Mouse (Mus musculus) ES-Bruce4 (cell line): ENCODE measurements around the gene Tfap2d. TPM values are rescaled to one million over a fixed set of nuclear protein-coding genes. Genes with fewer than 3 reads are reported as not detected.

Experiments used
- H3K27ac ChIP-seq: 2 replicates; pipeline ENCODE4 v1.5.1; 2012; ENCODE audit warnings: low read length, inconsistent platforms; ENCODE audit not compliant: insufficient read depth
- H3K27me3 ChIP-seq: 2 replicates; pipeline ENCODE4 v1.6.1; 2012; ENCODE audit warnings: mild to moderate bottlenecking, low read length, inconsistent platforms; ENCODE audit not compliant: control insufficient read depth, poor library complexity, insufficient read depth, severe bottlenecking
- H3K36me3 ChIP-seq: 2 replicates; pipeline ENCODE4 v1.6.1; 2012; ENCODE audit warnings: inconsistent platforms, mild to moderate bottlenecking, low read length, moderate library complexity; ENCODE audit not compliant: control insufficient read depth, poor library complexity, insufficient read depth, severe bottlenecking
- H3K4me1 ChIP-seq: one replicate; pipeline ENCODE4 v1.8.1; 2011; ENCODE audit warnings: low read length; ENCODE audit not compliant: control insufficient read depth, insufficient read depth
- H3K4me3 ChIP-seq: 2 replicates; pipeline ENCODE4 v1.5.1; 2011; ENCODE audit warnings: low read depth, mild to moderate bottlenecking, low read length
- H3K9ac ChIP-seq: 2 replicates; pipeline ENCODE4 v1.6.1; 2012; ENCODE audit warnings: low read depth, mild to moderate bottlenecking, inconsistent platforms; ENCODE audit not compliant: poor library complexity, severe bottlenecking
- H3K9me3 ChIP-seq: replicated peaks from 2 replicates; pipeline ENCODE4 v1.6.1; 2012; ENCODE audit warnings: mild to moderate bottlenecking, low read length, inconsistent platforms; ENCODE audit not compliant: control insufficient read depth, poor library complexity, insufficient read depth, severe bottlenecking
- CTCF ChIP-seq: IDR thresholded peaks from one replicate; pipeline ENCODE4 v1.8.1; 2011; ENCODE audit warnings: low read depth, low read length
- EP300 ChIP-seq: IDR thresholded peaks from 2 replicates; pipeline ENCODE4 v1.6.1; 2011; ENCODE audit warnings: low read depth, low read length; ENCODE audit not compliant: insufficient read depth
- POLR2A ChIP-seq: IDR thresholded peaks from one replicate; pipeline ENCODE4 v1.8.1; 2011; ENCODE audit warnings: low read length; ENCODE audit not compliant: insufficient read depth
- polyA plus RNA-seq: library from polyadenylated mRNA; stranded (reverse); fragments of >200 nt; gene quantifications from 2 replicates; pipeline ENCODE4 v1.2.4, GENCODE M21; 2011; ENCODE audit warnings: low read depth; ENCODE audit not compliant: missing spikeins, insufficient read depth, insufficient read length

The Tfap2d gene
- polyA plus RNA-seq, 1 experiment: not detected

DNA sequence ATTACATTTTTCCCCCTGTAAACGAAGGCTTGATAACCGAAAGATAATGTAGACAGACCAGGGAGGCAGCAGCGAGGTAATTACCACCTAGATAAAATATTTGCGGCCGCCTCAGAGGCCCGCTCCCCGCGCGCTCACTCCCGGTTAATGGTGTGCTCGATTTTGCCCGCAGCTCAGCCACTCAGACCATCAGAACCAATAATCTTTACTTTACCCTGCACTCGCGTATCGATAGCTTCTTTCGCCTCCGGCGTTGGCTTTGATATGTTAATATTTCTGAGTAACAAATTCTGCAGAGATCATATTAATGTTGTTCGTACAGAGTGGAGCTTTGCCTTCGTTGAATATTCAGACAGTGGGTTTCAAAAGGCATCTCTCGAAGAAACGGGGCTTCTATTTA is 8.2 kb downstream of the Tfap2d start:
- Histone ChIP-seq H3K4me1 (no peaks in the 10 kb centered on the region), H3K9me3 (no peaks in the 10 kb centered on the region), H3K27me3 (peaks cover 23% of the 10 kb centered on the region), H3K9ac (no peak overlapping the region), H3K27ac (no peak overlapping the region), H3K4me3 (no peak overlapping the region), H3K36me3 (no peaks in the 10 kb centered on the region)
- TF ChIP-seq POLR2A (no peak), EP300 (no peak), CTCF (no peak)

DNA sequence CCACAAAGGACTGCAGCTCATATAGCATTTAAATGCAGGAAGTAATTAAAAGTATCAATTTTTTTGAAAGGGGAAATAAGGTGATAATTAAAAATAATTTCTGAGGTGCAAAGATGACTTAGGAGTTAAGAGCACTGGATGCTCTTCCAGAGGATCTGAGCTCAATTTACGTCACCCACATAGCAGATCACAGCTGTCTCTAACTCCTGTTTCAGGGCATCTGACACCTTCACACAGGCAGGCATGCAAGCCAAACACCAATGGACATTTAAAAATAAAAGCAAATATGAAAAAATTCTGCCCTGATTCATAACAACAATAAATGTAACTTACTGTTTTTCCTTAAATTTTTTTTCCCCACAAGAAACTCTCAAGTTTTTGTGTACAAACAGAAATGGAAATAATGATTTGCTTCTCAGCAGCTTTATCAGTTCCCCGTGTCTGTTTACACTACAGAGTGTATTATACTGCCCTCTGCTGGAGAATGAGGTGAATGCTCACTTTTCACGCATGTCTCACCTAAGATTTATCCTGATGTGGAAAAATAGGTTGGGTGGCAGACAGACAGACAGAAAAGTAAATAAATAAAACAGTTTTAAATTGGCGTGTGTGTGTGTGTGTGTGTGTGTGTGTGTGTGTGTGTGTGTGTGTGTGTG is 76.0 kb downstream of the Tfap2d start:
- Histone ChIP-seq H3K9me3 (no peaks in the 10 kb centered on the region), H3K36me3 (no peaks in the 10 kb centered on the region), H3K27me3 (no peaks in the 10 kb centered on the region), H3K4me1 (no peaks in the 10 kb centered on the region), H3K9ac (no peak overlapping the region), H3K27ac (no peak overlapping the region), H3K4me3 (no peak overlapping the region)
- TF ChIP-seq CTCF: no peak

DNA sequence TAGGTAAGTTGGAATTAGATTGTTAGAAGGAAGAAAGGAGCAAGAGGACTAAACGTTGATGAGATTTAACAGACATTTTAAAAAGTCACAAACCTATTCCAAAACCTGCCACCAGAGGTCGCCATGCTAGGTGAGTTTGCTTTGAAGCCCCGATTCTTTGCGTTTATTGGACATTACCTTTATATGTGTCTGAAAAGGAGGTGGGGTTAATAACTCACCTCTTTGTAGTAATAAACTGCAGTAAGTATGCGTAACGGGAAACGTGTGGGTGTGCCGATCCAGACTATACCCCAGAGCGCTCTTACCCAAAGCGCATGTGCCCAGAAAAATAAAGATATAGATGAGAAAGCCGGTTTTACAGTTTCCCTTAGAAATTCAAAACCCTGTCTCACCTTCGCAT is 102.8 kb downstream of the Tfap2d start:
- peaks cover 13% of the 10 kb centered on the region for H3K27me3 ChIP-seq
- TF ChIP-seq CTCF (no peak), EP300 (no peak), POLR2A (no peak)

DNA sequence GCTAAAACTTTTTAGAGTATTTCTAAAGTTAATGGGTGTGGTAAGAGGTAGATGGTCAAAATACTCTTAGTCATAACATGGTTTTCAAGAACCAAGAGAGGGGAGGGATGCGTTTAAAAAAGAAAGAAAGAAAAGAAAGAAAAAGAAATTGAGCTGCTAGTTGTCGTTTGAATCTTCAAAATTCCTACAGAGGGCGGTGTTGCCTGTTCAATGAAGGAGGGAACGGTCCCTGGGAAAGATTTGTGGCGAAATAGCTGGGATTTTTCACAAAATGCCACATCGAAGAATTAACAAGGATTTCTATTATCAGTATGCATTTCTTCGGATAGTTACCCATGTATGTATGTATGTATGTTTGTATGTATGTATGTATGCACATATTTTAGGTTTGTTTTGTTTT is 103.4 kb downstream of the Tfap2d start:
- peaks cover 13% of the 10 kb centered on the region for H3K27me3 ChIP-seq
- H3K9me3 ChIP-seq: no peaks in the 10 kb centered on the region
- TF ChIP-seq CTCF (no peak), POLR2A (no peak), EP300 (no peak)
- H3K9ac ChIP-seq: no peak overlapping the region
- no peak overlapping the region for H3K4me3 ChIP-seq
- H3K36me3 ChIP-seq: no peaks in the 10 kb centered on the region
- no peaks in the 10 kb centered on the region for H3K4me1 ChIP-seq
- no peak overlapping the region for H3K27ac ChIP-seq

More for the DNA sequence above, 102.8 kb downstream of the Tfap2d start:
- Histone ChIP-seq H3K36me3 (no peaks in the 10 kb centered on the region), H3K9ac (no peak overlapping the region), H3K27ac (no peak overlapping the region), H3K4me3 (0 out of 2 replicates have a peak overlapping the region, but pooled peaks have one; percentile 23), H3K9me3 (no peaks in the 10 kb centered on the region), H3K4me1 (no peaks in the 10 kb centered on the region)

DNA sequence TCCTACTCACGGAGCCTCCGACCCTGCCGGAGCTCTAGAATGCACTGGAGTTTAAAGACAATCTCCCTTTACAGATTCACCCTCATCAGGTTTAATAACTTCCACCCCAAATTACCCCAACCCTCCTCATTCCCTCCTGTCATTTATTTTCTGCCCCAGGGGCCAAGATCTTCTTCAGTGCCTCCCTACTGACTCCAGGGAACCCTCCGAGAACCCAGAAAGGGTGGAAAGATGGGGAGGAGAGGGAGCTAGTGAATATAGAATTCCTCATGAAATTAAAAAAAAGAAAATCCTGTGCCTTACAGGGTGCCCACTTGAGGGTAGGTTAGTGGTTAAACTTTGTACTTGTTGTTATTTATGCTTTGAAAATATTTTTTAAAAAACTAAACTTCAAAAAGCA is 104.8 kb downstream of the Tfap2d start:
- Histone ChIP-seq H3K27me3 (peaks cover 20% of the 10 kb centered on the region), H3K9ac (no peak overlapping the region), H3K9me3 (no peaks in the 10 kb centered on the region), H3K4me1 (no peaks in the 10 kb centered on the region), H3K27ac (no peak overlapping the region), H3K4me3 (no peak overlapping the region), H3K36me3 (no peaks in the 10 kb centered on the region)
- TF ChIP-seq CTCF (no peak), EP300 (no peak), POLR2A (no peak)

DNA sequence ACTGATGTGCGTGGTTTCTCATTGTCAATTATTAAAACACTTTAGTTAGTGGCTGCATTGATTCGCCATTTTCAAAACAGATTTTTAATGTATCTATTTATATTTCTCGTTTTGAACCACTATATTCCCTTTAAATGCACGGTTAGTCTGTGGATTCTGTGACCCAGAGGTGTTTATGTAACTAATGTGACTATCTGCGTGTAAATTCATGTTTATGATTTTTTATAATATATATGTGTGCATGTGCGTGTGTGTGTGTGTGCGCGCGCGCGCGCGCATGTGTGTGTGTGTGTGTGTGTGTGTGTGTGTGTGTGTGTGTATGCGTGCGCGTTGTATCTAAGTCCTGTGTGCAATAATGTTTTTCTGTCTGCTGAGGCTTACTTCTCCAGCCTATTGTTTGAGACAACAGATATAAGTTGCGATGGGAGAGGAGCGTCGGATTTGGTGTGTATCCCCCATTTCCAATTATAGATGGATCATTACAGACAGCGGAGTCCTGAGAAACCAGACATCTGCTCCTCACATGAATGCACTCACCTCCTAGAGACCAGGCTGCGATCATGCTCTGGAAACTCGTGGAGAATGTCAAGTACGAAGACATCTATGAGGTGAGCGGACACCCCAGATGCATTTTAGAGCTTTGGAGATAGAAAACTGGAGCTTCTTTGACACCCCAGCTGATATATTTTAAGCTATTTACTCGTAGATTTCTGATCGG is 106.0 kb downstream of the Tfap2d start, which contains the start of gene Tfap2b:
Tfap2b (plus strand) TSS at position 274 of the 718 bp plus-strand sequence.
- peak within 1 kb of the TSS; percentile 24; the same call in 1 of the 2 replicates for H3K9ac ChIP-seq
- TF ChIP-seq POLR2A (no peak), CTCF (no peak), EP300 (no peak)
- no peaks in the 10 kb centered on the region for H3K9me3 ChIP-seq
- H3K27ac ChIP-seq: no peak within 1 kb of the TSS
- H3K36me3 ChIP-seq: no peaks in the 10 kb centered on the region
- peaks cover 26% of the 10 kb centered on the region for H3K27me3 ChIP-seq
- H3K4me3 ChIP-seq: peak within 1 kb of the TSS; percentile 19
- no peaks in the 10 kb centered on the region for H3K4me1 ChIP-seq
